Mouse (Mus musculus) CD4-positive, CD25-positive, alpha-beta regulatory T cell, adult 2 months (primary cell): Measurements from ENCODE around the gene Map3k4.
"Not testable (repeated sequence)": the region's sequence is repeated elsewhere in the genome, so short reads cannot be mapped to it uniquely, and the experiment has no call there.

Experiments used
- DNase-seq: peaks from one replicate; pipeline ENCODE4 v3.0.0-alpha.2; 2012; ENCODE audit warnings: low read depth, low spot score

Gene Map3k4

DNA sequence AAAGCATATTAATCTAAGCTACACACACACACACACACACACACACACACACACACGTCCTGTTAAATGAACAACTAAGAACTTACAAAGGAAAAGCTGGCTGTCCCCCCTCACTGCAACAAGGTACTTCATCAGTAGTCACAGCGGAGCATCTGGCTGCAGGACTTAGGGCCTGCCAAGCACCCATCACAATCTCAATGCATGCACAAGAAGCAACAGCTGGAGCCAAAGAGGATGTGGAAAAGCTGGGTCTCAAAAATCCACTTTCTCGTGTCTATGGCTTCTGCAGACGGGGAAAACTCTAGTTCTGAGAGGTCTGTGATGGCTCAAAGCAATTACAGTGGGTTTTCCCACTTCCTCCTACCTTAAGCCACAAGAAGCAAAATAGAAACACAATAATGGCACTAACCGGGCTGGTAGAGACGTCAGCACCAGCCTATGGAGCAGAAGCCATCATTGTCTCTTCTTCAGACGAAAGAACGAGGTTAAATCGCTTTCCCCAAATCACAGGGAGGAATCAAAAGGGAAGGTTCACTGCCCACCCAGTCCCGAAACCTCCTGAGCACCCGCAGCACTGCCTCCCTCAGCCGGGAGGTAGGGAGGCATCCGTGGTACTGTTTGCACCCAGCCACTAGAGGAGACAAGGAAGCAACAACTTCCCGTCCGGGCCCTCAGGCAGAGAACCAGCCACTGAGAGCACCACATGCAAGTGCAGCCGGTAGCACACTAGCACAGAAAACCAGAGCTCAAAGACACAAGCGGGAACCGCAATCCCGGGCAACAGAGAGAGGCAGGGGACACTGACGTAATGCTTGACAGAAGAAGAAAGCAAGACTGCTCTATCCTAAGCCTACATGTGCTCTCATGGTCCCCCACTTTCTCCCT lies 11.1 kb downstream of the Map3k4 start:
- peak; percentile 71 for DNase-seq

DNA sequence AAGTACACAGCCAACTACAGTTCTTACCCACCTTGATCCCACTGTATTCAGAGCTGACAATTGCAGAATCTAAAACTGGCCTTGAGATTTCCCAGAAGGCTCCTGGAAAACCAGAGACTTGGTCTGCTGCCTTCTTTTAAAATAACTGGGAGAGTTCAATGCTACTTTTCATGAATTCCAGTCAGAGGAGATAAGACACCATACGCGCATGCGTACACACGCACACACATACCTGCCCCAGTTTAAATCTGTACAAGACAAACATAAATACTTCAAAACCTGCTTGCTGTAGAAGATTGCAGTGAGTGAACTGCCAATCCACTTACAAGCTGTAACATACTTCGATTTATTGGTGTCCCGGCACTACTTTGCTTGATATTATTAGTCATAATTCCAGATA lies 13.9 kb downstream of the Map3k4 start:
- no peak for DNase-seq

DNA sequence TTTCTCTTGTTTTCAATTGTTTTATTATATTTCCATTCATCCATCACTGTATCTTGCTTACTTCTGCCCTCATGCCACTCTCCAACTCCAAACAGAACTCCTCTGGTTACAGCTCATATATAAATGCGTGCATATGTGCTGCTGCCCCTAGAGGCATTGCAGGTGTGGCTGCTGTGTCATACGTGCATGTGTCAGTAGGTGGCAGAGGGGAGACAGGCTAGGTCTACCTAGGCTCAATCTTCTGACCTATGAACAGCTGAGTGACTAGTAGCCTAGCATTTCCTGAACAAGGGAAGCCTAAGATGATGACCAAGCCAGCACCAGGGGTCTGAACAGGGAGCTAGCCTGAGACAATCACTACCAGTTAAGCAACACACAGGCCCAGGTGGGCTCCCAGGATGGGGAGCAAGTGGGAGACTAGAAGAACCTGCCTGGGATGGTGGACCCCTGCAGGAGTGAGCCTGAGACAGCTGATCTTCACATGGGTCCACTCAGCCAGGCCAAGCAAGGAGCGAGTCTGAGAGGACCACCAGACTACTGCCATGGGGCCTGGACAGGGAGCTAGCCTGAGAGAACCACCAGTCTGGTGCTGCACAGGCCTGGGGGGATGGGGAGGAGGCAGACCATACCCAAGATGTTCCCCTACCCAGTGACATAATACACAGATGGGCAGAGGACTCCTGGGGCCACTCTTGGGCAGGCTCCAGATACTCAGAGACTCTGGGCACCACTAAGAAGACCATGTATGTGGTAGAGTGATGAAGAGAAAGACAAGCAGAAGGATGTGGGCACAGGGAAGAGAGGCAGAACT lies 17.5 kb downstream of the Map3k4 start:
- DNase-seq, result peak; percentile 83

DNA sequence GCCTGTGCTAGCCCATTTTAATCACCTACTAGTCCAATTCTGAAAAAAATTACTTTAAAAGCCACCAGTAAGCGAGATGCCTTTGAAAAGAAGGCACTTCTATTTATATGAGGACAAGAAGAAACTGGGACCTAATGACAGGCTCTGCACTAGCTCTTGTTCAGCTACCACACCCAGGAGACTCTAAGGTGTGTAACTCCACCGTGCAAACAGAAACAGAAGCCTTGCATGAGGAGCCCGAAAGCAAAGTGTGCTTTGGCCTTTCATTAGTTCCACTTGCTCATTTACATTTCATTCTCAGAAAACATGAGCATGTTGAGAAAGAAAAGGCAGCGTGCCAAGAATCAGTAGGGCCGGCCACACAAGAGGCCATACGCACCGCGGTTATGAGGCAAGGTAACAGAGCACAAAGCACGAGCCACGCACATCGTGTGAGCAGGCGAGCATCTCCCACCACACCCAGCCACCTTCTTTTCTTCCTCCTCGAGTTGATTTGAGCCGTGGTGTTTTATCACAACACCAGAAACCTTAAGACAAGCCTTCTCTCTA lies 18.4 kb downstream of the Map3k4 start:
- no peak for DNase-seq

DNA sequence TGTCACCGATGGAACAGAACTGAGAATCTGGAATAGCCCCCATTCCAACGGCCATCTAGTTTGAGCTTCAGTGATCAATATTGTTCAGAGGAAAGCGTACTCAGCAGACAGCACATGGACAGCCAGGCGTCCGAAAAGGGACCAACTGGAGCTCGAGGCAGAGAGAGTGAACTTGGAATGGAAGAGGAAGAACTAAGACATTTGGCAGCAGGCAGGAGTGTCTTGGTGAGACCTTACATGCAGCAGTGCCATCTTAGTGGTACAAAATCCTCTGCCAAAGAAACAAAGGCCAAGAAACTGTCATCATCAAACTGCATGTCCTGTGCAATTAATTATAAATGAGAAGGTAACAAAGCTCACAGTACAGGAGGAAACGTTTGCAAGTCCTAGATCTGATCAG lies 19.2 kb downstream of the Map3k4 start:
- DNase-seq, result no peak

DNA sequence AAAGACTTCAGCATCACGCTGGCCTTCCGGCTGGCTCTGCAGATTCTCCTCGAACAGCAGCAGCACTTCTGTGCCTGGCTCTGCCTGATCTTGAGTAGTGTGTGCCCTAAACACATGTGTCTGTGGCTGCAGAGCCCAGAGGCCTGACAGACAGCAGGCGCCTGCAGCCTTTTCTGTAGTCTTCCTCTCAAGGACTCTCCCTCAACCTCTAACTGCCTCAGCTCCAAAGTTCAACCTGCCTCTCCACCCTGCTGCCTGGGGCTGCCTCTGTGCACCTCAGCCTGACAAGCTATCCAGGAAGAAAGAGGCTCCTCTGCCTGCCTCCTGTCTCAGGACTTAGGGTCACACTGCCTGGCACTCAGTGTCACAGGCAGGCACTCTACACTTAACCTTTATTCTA lies 20.6 kb downstream of the Map3k4 start:
- no peak for DNase-seq

DNA sequence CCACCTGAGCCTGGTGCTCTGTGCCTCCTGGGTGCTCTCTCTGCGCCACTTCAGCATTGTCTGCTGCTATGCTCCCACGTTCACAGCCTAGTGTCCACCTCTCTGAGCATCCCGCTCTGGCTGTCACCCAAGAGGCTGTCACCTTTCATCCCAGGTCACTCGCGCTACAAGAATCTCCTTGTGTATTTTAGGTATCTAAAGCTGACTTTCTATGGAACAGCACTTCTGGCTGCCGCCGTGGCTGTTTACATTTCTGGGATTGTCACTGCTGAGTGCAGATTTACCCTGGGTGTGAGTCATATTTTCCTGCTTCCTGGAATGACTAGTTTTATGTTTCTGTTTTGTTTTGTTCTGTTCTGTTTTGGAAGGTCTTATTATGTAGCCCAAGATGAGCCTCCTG lies 21.3 kb downstream of the Map3k4 start:
- no peak for DNase-seq

DNA sequence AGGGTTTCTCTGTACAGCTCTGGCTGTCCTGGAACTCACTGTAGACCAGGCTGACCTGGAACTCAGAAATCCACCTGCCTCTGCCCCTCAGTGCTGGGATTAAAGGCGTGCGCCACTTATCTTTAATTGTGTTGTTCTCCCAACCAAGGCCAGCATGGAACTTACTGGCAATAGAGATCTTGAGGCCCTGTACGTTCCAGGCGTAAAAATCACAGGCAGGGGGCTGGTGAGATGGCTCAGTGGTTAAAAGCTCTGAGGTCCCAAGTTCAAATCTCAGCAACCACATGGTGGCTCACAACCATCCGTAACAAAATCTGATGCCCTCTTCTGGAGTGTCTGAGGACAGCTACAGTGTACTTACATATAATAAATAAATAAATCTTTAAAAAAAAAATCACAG lies 22.7 kb downstream of the Map3k4 start:
- not testable (repeated sequence) for DNase-seq

DNA sequence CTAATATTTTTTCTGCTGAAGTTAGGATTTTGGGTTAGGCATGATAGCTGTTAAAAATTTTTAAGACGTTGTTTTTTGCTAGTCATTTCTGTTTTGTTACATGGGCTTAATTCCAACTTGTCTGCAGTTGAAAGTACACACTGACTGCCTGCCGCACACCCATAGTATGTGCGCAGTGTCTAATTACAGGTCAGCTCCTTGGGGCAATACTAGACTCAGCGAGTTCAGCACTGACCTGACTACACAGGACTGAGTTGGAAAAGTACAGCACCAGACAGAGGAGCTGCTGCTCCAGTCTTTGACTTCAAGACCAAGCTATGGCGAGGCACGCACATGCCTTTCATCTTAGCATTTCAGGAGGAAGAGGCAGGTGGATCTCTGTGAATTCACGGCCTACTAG lies 24.2 kb downstream of the Map3k4 start:
- no peak for DNase-seq

DNA sequence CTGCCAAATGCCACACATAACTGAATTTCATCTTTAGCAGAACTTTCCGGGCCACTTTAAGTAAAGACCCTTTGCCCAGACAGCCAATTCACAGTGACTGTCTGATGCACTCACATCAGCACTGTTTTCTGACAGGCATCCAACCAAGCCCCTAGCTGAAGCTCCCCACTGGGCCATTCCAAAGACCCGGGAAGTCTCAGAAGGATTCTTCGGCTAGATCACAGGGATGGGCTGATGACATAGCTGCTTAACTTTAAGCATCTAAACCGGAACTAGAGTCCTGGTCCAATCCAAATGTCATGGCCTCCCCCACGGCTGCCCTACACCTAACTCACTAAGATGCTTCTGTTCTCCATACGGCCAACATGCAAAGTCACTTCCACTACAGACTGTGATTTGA lies 25.0 kb downstream of the Map3k4 start:
- DNase-seq, result no peak

DNA sequence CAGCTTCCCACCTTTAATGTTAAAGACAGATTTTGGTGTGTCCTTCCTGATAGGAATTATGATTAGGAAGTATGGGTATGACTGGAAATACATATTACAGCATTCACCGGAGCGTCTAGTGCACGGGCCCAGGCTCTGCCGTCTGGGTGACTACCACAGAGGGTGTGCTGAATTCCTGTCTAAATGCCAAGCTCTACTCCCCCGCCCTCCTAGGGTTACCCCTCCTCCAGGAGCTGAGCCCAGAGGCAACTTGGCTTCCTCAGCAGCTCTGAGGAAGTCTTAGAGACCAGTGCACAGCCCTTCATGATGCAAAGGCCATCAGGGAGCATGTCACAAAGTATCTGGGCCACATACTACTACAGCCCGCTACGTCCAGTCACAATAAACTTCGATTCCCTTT lies 25.7 kb downstream of the Map3k4 start:
- DNase-seq, result no peak

DNA sequence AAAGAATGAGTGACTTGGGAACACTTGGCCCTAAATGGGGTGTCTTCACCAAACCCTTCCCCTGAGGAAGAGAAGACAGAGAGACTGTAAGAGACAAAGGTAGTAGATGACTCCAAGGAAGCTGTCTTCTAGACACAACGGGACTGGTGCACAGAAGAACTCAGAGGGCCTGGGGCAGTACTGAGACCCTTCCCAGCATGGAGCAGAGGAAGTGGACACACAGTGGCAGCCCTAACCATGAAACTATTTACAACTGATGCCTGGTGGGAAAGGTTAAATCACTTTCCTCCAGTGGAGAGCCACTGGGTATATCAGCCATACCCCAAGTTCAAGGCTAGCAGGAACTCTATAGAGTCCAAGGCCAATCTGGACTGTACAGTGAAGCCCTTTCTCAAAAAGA lies 26.2 kb downstream of the Map3k4 start:
- DNase-seq, result no peak

DNA sequence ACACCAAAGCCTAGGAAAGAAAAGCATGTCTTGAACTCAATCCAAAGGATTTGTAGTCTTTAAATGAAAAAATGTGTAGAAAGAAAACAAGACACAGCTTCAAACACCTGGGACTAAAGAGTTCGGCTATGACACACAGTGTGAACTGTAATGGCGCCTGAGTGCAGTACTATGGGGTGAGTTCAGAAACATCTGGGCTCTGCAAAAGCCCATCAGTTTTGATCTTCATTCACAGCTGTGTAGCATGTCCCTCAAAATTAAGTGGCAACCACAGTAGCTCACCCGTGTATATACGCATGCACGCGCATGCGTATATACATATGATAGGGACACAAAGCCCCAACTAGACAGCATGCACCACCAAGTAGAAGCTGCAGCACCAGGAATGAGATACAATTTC lies 27.4 kb downstream of the Map3k4 start:
- DNase-seq, result no peak

DNA sequence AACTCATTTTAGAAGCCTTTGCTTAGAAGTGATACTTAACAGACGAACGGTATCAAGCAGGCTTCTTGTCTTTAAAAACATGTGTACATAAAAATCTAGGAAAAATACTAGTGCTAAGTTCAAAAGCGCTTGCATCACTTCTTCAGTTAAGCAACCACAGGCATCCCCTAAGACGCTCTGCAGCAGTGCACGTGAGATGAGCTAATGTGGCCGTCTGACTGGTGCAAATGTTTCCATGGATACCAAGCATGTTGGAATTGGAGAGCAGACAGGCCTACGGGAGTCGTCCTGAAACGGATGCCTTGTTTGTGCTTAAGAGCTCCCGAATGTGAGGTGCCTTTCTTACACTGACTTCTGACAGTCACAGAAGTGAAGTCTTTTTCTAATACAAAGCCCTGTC lies 27.9 kb downstream of the Map3k4 start:
- no peak for DNase-seq

DNA sequence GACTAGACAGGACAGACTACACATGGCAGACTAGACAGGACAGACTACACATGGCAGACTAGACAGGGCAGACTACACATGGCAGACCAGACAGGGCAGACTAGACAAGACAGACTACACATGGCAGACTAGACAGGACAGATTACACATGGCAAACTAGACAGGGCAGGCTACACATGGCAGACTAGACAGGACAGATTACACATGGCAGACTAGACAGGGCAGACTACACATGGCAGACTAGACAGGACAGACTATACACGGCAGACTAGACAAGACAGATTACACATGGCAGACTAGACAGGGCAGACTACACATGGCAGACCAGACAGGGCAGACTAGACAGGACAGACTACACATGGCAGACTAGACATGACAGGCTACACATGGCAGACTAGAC lies 28.8 kb downstream of the Map3k4 start:
- not testable (repeated sequence) for DNase-seq

DNA sequence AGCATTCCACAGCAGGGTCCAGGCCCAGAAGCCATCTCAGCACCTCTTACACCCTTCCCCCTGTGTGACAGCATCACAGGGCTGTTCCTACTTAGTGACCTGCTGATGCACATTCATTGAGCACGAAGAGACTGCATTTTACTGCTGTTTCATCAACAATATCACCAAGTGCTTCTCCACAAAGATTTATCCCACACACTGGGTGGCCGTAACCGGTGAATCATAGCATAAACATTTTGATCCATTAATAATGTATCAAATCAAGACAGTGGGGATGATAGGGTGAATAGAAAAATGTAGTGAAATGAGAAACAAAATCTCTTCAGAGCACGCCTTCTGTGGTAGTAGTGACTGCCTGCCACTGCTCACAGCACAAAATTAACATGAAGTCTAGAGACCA lies 29.7 kb downstream of the Map3k4 start:
- no peak for DNase-seq

DNA sequence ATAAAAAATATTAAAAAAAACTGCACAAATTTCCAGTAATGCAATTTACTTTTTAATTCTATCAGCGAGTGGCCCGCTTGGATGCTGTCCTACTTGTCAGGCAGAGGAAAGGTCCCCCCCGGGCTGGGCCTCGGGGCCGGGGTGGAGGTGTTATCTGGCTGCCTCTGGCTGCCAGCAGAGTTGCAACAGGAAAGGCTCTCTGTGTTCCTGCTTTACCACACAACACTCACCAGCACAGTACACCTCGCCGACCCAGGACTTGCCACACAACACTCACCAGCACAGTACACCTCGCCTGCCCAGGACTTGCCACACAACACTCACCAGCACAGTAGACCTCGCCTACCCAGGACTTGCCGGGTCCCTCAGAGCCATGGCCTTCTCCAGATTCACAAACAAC lies 38.8 kb downstream of the Map3k4 start:
- DNase-seq, result no peak

DNA sequence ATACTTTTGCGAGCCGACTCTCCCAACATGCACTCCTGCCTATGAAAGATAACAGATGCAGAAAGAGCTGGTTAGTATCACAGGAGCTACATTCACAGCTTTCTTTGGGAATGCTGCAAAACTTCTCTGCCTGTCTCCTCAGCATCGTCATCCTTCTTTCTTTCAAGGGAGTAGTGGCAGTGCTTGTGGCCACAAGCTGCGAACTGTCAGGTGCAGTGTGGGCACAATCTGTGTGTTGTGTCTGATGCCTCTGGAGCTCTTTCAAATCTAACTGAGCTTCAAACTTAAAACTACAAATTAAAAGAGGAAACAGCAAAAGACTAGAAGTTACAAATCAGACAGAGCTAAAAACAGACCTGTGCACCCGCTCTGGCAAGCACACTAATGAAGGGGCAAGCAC lies 40.5 kb downstream of the Map3k4 start:
- no peak for DNase-seq

DNA sequence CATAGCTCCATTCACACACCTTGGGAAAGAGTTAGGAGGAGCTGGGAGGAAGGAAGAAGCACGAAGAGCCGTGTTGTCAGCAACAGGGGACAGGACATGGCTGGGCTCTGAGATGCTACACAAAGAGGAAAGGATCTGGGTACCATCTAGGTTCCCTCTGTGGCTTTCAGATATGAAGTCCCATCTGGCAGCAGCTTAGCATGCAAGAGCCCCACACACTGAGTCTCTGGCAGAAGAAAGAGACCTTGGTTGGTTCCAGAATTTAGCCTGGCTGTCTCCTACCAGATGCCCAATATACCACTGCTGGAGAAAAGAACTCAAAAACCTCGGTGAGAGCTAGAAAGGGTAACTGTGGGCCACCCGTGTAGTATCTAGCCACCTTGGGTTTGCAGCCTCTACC lies 41.3 kb downstream of the Map3k4 start:
- no peak for DNase-seq

DNA sequence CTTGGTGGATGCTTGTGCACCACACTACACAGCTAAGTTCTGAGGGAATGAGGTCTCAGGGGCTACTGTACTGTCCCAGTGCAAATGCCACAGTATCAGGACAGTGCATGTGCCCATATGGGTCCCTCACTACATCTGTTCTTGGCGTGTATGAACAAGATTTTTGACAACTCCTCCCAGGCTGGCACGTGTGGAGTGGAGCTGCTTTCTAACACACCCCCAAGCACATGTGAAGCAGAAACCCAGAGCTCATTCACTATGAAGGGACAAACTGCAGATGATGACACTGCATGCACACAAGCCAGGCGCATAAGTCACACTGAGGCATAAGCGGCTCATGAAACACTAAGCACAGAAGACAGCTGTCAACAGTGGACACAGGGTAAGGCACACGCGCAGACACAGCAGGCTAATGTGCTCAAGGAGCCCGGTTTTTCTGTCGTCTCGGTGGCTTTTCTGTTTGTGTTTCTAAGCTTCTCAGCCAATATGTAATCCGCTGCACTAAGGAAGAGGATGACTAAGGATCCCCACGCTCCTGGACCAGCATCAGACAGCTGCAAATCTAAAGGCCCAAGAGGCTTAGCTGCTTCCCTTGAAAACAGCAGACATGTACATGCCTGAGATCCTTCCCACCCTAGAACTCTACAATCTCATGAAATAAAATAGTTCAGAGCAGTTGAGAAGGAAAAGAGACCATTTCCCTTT lies 41.9 kb downstream of the Map3k4 start:
- no peak for DNase-seq

DNA sequence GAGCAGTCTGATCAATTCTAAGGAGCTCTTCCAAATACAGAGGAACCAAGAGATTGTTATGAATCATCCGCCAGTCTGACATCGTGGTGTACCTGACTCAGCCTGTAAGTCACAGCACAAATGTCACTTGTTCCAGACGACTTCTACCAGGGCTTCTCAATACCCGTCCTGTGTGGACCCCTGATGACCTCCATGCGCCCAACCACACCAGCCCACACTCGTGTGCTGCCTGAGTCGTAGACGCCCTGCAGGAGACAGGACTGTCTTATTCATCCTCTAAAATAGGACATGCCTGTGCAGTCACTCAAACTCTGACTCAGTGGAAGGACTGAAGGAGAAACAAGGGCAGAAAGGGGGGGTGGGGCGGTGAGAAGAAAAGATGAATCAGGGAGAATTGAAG lies 42.8 kb downstream of the Map3k4 start:
- DNase-seq, result no peak

DNA sequence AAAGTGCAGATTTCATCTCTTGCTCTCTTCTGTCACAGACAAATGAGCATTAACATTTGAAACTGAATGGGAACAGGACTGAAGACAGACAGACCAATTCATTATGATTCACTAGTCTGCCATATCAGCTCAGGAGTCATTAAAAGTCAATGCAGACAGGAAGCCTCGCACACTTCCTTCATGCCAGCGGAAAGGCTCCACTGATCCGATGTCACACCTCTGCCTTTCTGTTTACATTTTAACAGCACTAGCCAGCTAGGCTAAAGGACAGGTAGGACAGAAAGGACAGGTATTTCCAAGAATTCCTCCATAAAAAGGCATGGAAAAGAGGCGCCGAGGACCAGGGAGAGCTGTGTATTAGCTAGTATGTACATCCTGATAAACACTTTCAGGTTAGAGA lies 45.6 kb downstream of the Map3k4 start:
- no peak for DNase-seq
